Mouse (Mus musculus) lung, postnatal 0 days (tissue): ENCODE results near the gene Tpcn1. TPM values are rescaled to one million over a fixed set of nuclear protein-coding genes. Genes with fewer than 3 reads are reported as not detected.

Experiments
- ATAC-seq: fragments of 200-750 bp; cut with Nextera tagmentation; 2 replicates; pipeline ENCODE4 v1.8.0; 2017; ENCODE audit warnings: moderate library complexity
- DNase-seq: peaks from one replicate; pipeline ENCODE4 v3.0.0-alpha.2; 2016; ENCODE audit warnings: low spot score
- H3K27ac ChIP-seq: fragments of 300-500 bp; sonication (generic); 2 replicates; pipeline ENCODE4 v1.5.1; 2014; ENCODE audit warnings: antibody characterized with exemption, mild to moderate bottlenecking, low read length, mixed read lengths
- H3K27me3 ChIP-seq: fragments of 300-500 bp; sonication (generic); replicated peaks from 2 replicates; pipeline ENCODE4 v1.6.1; 2014; ENCODE audit warnings: low read length, mixed read lengths; ENCODE audit not compliant: insufficient read depth
- H3K36me3 ChIP-seq: fragments of 300-500 bp; sonication (generic); 2 replicates; pipeline ENCODE4 v1.6.1; 2014; ENCODE audit warnings: low read length, mixed read lengths; ENCODE audit not compliant: insufficient read depth
- H3K4me1 ChIP-seq: fragments of 300-500 bp; sonication (generic); 2 replicates; pipeline ENCODE4 v1.6.1; 2014; ENCODE audit warnings: antibody characterized with exemption, low read depth, low read length, mixed read lengths; ENCODE audit not compliant: insufficient read depth
- H3K4me2 ChIP-seq: fragments of 300-500 bp; sonication (generic); replicated peaks from 2 replicates; pipeline ENCODE4 v1.6.1; 2014; ENCODE audit warnings: low read depth, mild to moderate bottlenecking, low read length, moderate library complexity, mixed read lengths
- H3K4me3 ChIP-seq: fragments of 300-500 bp; sonication (generic); 2 replicates; pipeline ENCODE4 v1.5.1; 2014; ENCODE audit warnings: low read depth, low read length
- H3K9ac ChIP-seq: fragments of 300-500 bp; sonication (generic); replicated peaks from 2 replicates; pipeline ENCODE4 v1.6.1; 2014; ENCODE audit warnings: low read depth, mild to moderate bottlenecking
- H3K9me3 ChIP-seq: fragments of 300-500 bp; sonication (generic); 2 replicates; pipeline ENCODE4 v1.6.1; 2016; ENCODE audit warnings: low read length, mixed read lengths
- CTCF ChIP-seq: IDR thresholded peaks from 2 replicates; pipeline ENCODE4 v1.5.1; 2016; ENCODE audit warnings: antibody characterized with exemption, mild to moderate bottlenecking
- EP300 ChIP-seq: IDR thresholded peaks from 2 replicates; pipeline ENCODE4 v1.6.1; 2016; ENCODE audit warnings: antibody characterized with exemption, mild to moderate bottlenecking, control low read depth
- WGBS: fragments of 180-500 bp; shearing (Covaris S2); extraction: QIAGEN DNeasy Blood & Tissue Kit; methylation state at CpG from one replicate; pipeline ENCODE4 v1.1.7; 2014; 5-methylcytosine and 5-hydroxymethylcytosine counted together
- polyA plus RNA-seq: library from polyadenylated mRNA; unstranded; fragments of >200 nt; fragmentation: Nextera tagmentation; extraction: Ambion mirVana; gene quantifications from 2 replicates; pipeline ENCODE4 v1.2.1, GENCODE M21; 2015

Gene Tpcn1
- polyA plus RNA-seq, 1 experiment from 2014 or later: 17.5 TPM

DNA sequence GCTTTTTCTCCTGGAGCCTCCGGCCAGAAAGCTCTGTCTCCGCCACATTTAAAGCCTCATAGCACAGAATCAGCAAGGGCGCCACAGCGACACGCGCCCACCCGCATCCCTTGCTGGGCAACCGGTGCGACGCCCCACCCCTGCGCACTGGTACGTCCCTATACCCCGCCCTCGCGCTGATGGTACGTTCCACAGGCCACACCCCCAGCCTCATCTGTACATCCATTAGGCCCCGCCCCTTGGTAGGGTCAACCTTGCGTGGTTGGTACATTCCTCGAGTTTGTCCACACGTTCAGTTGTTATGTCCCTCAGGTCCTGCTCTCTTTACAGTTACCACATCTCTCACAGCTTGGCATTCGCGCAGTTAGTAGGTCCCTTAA is 24.0 kb upstream of the Tpcn1 start, which contains the start of the genes Rita1 and Ddx54:
Gene Rita1, minus strand, starts transcription at position 148 of the 380 bp plus-strand sequence.
Gene Ddx54, plus strand, starts transcription at position 298 of the 380 bp plus-strand sequence.
- Histone ChIP-seq H3K4me3 (peak within 1 kb of the TSS; percentile 68), H3K27ac (peak within 1 kb of the TSS; percentile 87), H3K9ac (peak within 1 kb of the TSS; percentile 48), H3K36me3 (no peaks in the 10 kb centered on the region), H3K9me3 (no peaks in the 10 kb centered on the region), H3K27me3 (no peaks in the 10 kb centered on the region), H3K4me2 (peak within 1 kb of the TSS; percentile 85), H3K4me1 (peaks cover 6% of the 10 kb centered on the region)
- ATAC-seq: peak; percentile 85
- peak; percentile 66; the same call in 1 of the 2 replicates for TF ChIP-seq EP300
- TF ChIP-seq CTCF: no peak
- DNase-seq: peak; percentile 97
- 0% methylated on average over 22 of the region's 22 CpGs for WGBS

GRCm38 (mm10) chr5:120611416-120611815 is 22.9 kb upstream of the Tpcn1 start:
- H3K9ac ChIP-seq: no peak overlapping the region
- H3K4me3 ChIP-seq: peak overlapping the region; percentile 68; the same call in 1 of the 2 replicates
- no peaks in the 10 kb centered on the region for H3K9me3 ChIP-seq
- TF ChIP-seq EP300 (no peak), CTCF (no peak)
- H3K4me2 ChIP-seq: peak overlapping the region; percentile 61
- WGBS: 55% methylated on average over 8 of the region's 8 CpGs
- no peaks in the 10 kb centered on the region for H3K36me3 ChIP-seq
- DNase-seq (no peak), ATAC-seq (no peak)
- H3K4me1 ChIP-seq: peaks cover 6% of the 10 kb centered on the region
- H3K27me3 ChIP-seq: no peaks in the 10 kb centered on the region
- no peak overlapping the region for H3K27ac ChIP-seq

GRCm38 (mm10) chr5:120610906-120611305 is 22.4 kb upstream of the Tpcn1 start:
- Histone ChIP-seq H3K27me3 (no peaks in the 10 kb centered on the region), H3K4me1 (peaks cover 6% of the 10 kb centered on the region), H3K36me3 (no peaks in the 10 kb centered on the region), H3K27ac (no peak overlapping the region), H3K4me3 (no peak overlapping the region), H3K4me2 (no peak overlapping the region), H3K9me3 (no peaks in the 10 kb centered on the region), H3K9ac (no peak overlapping the region)
- 82% methylated on average over 5 of the region's 5 CpGs for WGBS
- ATAC-seq (no peak), DNase-seq (no peak)
- TF ChIP-seq EP300 (no peak), CTCF (no peak)

GRCm38 (mm10) chr5:120609246-120609775 is 20.8 kb upstream of the Tpcn1 start:
- Histone ChIP-seq H3K4me1 (peaks cover 9% of the 10 kb centered on the region), H3K9ac (no peak overlapping the region), H3K27ac (no peak overlapping the region), H3K4me2 (no peak overlapping the region), H3K9me3 (no peaks in the 10 kb centered on the region), H3K27me3 (no peaks in the 10 kb centered on the region), H3K4me3 (no peak overlapping the region), H3K36me3 (no peaks in the 10 kb centered on the region)
- no peak for ATAC-seq
- WGBS: 77% methylated on average over 16 of the region's 16 CpGs
- no peak for DNase-seq
- TF ChIP-seq EP300: no peak
- TF ChIP-seq CTCF: no peak

DNA sequence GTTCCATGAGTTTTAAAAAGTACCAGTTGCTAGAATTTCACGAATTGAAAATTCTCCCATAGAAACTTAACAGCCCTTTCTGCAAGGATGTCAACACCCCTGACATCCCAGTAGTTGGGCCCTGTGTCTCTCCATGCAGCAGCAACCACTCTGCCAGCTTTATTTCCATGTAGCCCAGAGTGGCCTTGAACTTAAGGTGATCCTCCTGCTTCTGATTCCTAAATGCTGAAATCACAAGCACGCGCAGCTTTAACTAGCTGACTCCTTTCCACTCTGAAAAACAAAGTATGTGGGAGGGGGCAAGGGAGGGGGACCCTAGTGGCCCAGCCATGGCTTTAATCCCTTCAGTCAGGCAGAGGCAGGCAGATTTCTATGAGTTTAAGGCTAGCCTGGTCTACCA is 18.9 kb upstream of the Tpcn1 start:
- WGBS: 77% methylated on average over 3 of the region's 3 CpGs

DNA sequence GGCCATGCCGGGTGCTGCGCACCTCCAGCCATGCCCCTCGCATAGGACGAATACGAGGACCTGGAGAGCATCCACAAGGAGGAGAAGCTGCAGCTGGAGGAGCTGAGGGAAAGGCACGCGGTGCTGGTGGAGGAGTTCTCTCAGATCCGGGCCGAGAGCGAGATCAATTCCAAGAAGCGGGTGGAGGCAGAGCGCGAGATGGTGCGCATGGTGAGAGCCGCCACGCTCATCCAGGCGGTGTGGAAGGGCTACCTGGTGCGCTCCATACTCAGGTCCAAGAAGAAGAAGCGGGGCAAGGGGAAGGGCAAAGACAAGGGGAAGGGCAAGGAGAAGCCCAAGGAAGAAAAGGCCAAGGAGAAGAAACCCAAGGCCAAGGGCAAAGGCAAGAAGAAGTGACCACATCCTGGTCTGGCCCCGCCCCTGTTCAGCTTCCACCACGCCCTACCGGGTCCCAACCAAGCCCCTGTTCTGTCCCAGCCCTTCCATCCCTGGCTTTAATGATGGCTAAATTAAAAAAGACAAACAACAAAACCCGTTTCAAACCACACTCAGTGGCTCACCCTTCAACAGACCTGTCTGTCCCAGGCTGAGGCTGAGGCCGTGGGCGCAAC is 18.2 kb upstream of the Tpcn1 start:
- no peak for ATAC-seq
- 72% methylated on average over 25 of the region's 25 CpGs for WGBS
- no peaks in the 10 kb centered on the region for H3K9me3 ChIP-seq
- H3K27me3 ChIP-seq: no peaks in the 10 kb centered on the region
- no peak overlapping the region for H3K4me2 ChIP-seq
- no peak overlapping the region for H3K4me3 ChIP-seq
- DNase-seq: no peak
- H3K27ac ChIP-seq: no peak overlapping the region
- TF ChIP-seq EP300 (no peak), CTCF (no peak)
- no peaks in the 10 kb centered on the region for H3K36me3 ChIP-seq
- H3K4me1 ChIP-seq: peaks cover 3% of the 10 kb centered on the region; the same call in 1 of the 2 replicates
- no peak overlapping the region for H3K9ac ChIP-seq

More for the DNA sequence above, 18.9 kb upstream of the Tpcn1 start:
- H3K4me3 ChIP-seq: no peak overlapping the region
- H3K4me2 ChIP-seq: no peak overlapping the region
- H3K27ac ChIP-seq: no peak overlapping the region
- DNase-seq (no peak), ATAC-seq (no peak)
- H3K36me3 ChIP-seq: no peaks in the 10 kb centered on the region
- H3K27me3 ChIP-seq: no peaks in the 10 kb centered on the region
- H3K4me1 ChIP-seq: peaks cover 3% of the 10 kb centered on the region; the same call in 1 of the 2 replicates
- no peaks in the 10 kb centered on the region for H3K9me3 ChIP-seq
- no peak overlapping the region for H3K9ac ChIP-seq
- TF ChIP-seq EP300: no peak
- no peak for TF ChIP-seq CTCF
